Mouse (Mus musculus): ENCODE data around the gene Best3.
"Not testable (repeated sequence)": the region's sequence is repeated elsewhere in the genome, so short reads cannot be mapped to it uniquely, and the experiment has no call there.

DNA sequence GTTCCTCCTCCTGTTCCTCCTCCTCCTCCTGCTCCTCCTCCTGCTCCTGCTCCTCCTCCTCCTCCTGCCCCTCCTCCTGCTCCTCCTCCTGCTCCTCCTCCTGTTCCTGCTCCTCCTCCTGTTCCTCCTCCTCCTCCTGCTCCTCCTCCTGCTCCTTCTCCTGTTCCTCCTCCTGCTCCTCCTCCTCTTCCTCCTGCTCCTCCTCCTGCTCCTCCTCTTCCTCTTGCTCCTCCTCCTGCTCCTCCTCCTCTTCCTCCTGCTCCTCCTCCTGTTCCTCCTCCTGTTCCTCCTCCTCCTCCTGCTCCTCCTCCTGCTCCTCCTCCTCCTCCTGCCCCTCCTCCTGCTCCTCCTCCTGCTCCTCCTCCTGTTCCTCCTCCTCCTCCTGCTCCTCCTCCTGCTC, 39.7 kb downstream of the Best3 start:
- TF ChIP-seq CTCF (IDR thresholded peaks at IDR 0.05; ENCODE audit: control insufficient read depth, insufficient read depth, insufficient replicate concordance, low read depth, low read length); POLR2A (IDR thresholded peaks at IDR 0.05; ENCODE audit: control insufficient read depth, low read depth, low read length): not testable (repeated sequence)

Data from testis, adult 2 months (tissue).